Mouse (Mus musculus) ES-E14 (cell line): Measurements from ENCODE around the gene Wasf2. TPM values are rescaled to one million over a fixed set of nuclear protein-coding genes. Genes with fewer than 3 reads are reported as not detected.

Experiments
- DNase-seq: peaks from one replicate; pipeline ENCODE4 v3.0.0-alpha.2; 2013; ENCODE audit warnings: low read depth, low spot score
- H3K27ac ChIP-seq: 2 replicates; pipeline ENCODE4 v1.5.1; 2012; ENCODE audit warnings: low read depth, mild to moderate bottlenecking, low read length, moderate library complexity, mixed read lengths; ENCODE audit not compliant: poor library complexity, insufficient read depth, severe bottlenecking
- H3K36me3 ChIP-seq: 2 replicates; pipeline ENCODE4 v1.6.1; 2012; ENCODE audit warnings: mild to moderate bottlenecking, low read length, moderate library complexity, mixed read lengths; ENCODE audit not compliant: control insufficient read depth, poor library complexity, insufficient read depth, severe bottlenecking
- H3K4me1 ChIP-seq, 2 experiments: fragments of 150-350 bp in 1 of 2; sonication (generic) in 1 of 2; 2 replicates each; pipeline ENCODE4 v1.6.1; 2012; ENCODE audit warnings: low read length in 2 of 2, mild to moderate bottlenecking in 1 of 2, mixed read lengths in 1 of 2; ENCODE audit not compliant: control insufficient read depth in 2 of 2, insufficient read depth in 2 of 2, poor library complexity in 1 of 2
- H3K4me3 ChIP-seq, 2 experiments: fragments of 150-350 bp in 1 of 2; sonication (generic) in 1 of 2; 2 replicates each; pipeline ENCODE4 v1.5.1; 2012; ENCODE audit warnings: low read length in 2 of 2, low read depth in 1 of 2, mild to moderate bottlenecking in 1 of 2, mixed read lengths in 1 of 2; ENCODE audit not compliant: insufficient read depth in 1 of 2, poor library complexity in 1 of 2, severe bottlenecking in 1 of 2
- H3K9ac ChIP-seq: 2 replicates; pipeline ENCODE4 v1.6.1; 2012; ENCODE audit warnings: low read depth, mild to moderate bottlenecking, low read length, mixed read lengths; ENCODE audit not compliant: poor library complexity, insufficient read depth, severe bottlenecking
- H3K9me3 ChIP-seq: fragments of 150-350 bp; sonication (generic); 2 replicates; pipeline ENCODE4 v1.6.1; 2012; ENCODE audit warnings: low read depth, mild to moderate bottlenecking, low read length; ENCODE audit not compliant: control insufficient read depth, insufficient read depth
- CHD2 ChIP-seq: IDR thresholded peaks from 2 replicates; pipeline ENCODE4 v1.6.1; 2014; ENCODE audit warnings: mild to moderate bottlenecking, low read depth, low read length, inconsistent platforms
- HCFC1 ChIP-seq: IDR thresholded peaks from 2 replicates; pipeline ENCODE4 v1.6.1; 2012; ENCODE audit warnings: low read length, inconsistent platforms, borderline replicate concordance; ENCODE audit not compliant: insufficient read depth
- MAFK ChIP-seq: IDR thresholded peaks from 2 replicates; pipeline ENCODE4 v1.6.1; 2014; ENCODE audit warnings: mild to moderate bottlenecking, low read depth, low read length, inconsistent platforms; ENCODE audit not compliant: insufficient read depth
- ZC3H11A ChIP-seq: IDR thresholded peaks from 2 replicates; pipeline ENCODE4 v1.6.1; 2012; ENCODE audit warnings: low read depth, mild to moderate bottlenecking, inconsistent platforms, low read length, borderline replicate concordance
- ZNF384 ChIP-seq: IDR thresholded peaks from 2 replicates; pipeline ENCODE4 v1.6.1; 2012; ENCODE audit warnings: low read depth, low read length, inconsistent platforms
- in situ Hi-C, 2 experiments: fragments of 600-800 bp; cut with MboI; formaldehyde crosslinking; loops; one replicate each; pipeline ENCODE4 v1.15.1; 2025; ENCODE audit warnings: low sequenced_read_pairs in 2 of 2, inconsistent platforms in 1 of 2; ENCODE audit not compliant: unreplicated experiment in 2 of 2
- total RNA-seq: library from RNA; depleted of rRNA; stranded (reverse); fragments of 300-350 nt; gene quantifications from 2 replicates; pipeline ENCODE4 v1.2.3, GENCODE M21; 2012

The Wasf2 gene
- total RNA-seq, 1 experiment, result 32.3 TPM

- H3K9ac ChIP-seq, result no peak overlapping the region
- H3K36me3 ChIP-seq, result peaks cover 2% of the 10 kb centered on the region; the same call in 1 of the 2 replicates
- in situ Hi-C loops, result no loop called here
- no peak overlapping the region for H3K27ac ChIP-seq
- TF ChIP-seq MAFK, result no peak
- TF ChIP-seq ZNF384, result no peak
- no peak for TF ChIP-seq ZC3H11A
- TF ChIP-seq HCFC1, result no peak
- TF ChIP-seq CHD2, result no peak
- H3K4me1 ChIP-seq, result 0 out of 4 replicates have a peak, but pooled peaks cover 0 to 2% of the 10 kb centered on the region in 2 experiments
- H3K4me3 ChIP-seq, result no peak overlapping the region
- H3K9me3 ChIP-seq, result no peaks in the 10 kb centered on the region
- no peak for DNase-seq
These were observed 30.5 kb downstream of the Wasf2 start for GRCm38 (mm10) chr4:133160821-133161220.

- Histone ChIP-seq H3K4me3 (no peak overlapping the region), H3K36me3 (peaks cover 2% of the 10 kb centered on the region; the same call in 1 of the 2 replicates), H3K27ac (no peak overlapping the region), H3K9ac (no peak overlapping the region), H3K9me3 (no peaks in the 10 kb centered on the region), H3K4me1 (peaks cover 0 to 10% of the 10 kb centered on the region in 2 experiments; a peak in 2 of 4 replicates)
- in situ Hi-C loops, result no loop called here
- no peak for TF ChIP-seq ZC3H11A
- no peak for TF ChIP-seq ZNF384
- no peak for TF ChIP-seq MAFK
- TF ChIP-seq HCFC1, result no peak
- TF ChIP-seq CHD2, result no peak
- DNase-seq, result no peak
These were observed 31.9 kb downstream of the Wasf2 start for GRCm38 (mm10) chr4:133162196-133162595.

DNA sequence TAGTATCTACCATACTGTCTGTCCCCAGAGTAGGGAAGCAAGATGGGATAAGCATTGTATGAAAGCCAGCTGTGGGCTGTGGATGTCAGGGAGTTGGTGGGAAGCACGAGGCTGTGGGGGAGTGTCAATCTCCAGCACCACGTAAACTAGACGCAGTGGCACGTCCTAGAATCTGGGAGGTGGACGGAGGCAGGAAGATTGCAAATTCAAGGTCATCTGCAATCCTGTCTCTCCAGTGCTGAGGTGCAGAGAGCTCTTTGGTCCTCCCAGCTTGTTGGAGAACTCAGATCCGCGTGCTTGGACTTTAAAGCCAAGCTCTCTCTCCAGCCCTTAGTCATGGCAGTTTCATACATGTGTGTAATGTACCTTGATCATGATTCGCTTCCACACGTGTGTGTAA is 36.5 kb downstream of the Wasf2 start:
- Histone ChIP-seq H3K9me3 (no peaks in the 10 kb centered on the region), H3K4me3 (no peak overlapping the region), H3K27ac (no peak overlapping the region), H3K36me3 (no peaks in the 10 kb centered on the region), H3K4me1 (peaks cover 4 to 16% of the 10 kb centered on the region in 2 experiments; a peak in 3 of 4 replicates), H3K9ac (no peak overlapping the region)
- no peak for DNase-seq
- in situ Hi-C loops, result no loop called here
- TF ChIP-seq HCFC1, result no peak
- TF ChIP-seq CHD2, result no peak
- no peak for TF ChIP-seq ZNF384
- no peak for TF ChIP-seq MAFK
- no peak for TF ChIP-seq ZC3H11A

- no peaks in the 10 kb centered on the region for H3K9me3 ChIP-seq
- H3K27ac ChIP-seq, result no peak overlapping the region; the same call in 1 of the 2 replicates
- in situ Hi-C loops, result no loop called here
- H3K4me3 ChIP-seq, result no peak overlapping the region
- no peak for DNase-seq
- no peaks in the 10 kb centered on the region for H3K36me3 ChIP-seq
- TF ChIP-seq HCFC1 (no peak), ZC3H11A (no peak), MAFK (no peak), CHD2 (no peak), ZNF384 (no peak)
- H3K9ac ChIP-seq, result no peak overlapping the region
- H3K4me1 ChIP-seq, result peaks cover 4 to 16% of the 10 kb centered on the region in 2 experiments; a peak in 3 of 4 replicates
These were observed 39.1 kb downstream of the Wasf2 start for GRCm38 (mm10) chr4:133169237-133170055.
